Mouse (Mus musculus) lung, postnatal 0 days (tissue): ENCODE measurements around the gene Spred2.

Experiments used
- CTCF ChIP-seq: IDR thresholded peaks from 2 replicates; pipeline ENCODE4 v1.5.1; 2016; ENCODE audit warnings: antibody characterized with exemption, mild to moderate bottlenecking
- EP300 ChIP-seq: IDR thresholded peaks from 2 replicates; pipeline ENCODE4 v1.6.1; 2016; ENCODE audit warnings: antibody characterized with exemption, mild to moderate bottlenecking, control low read depth

- no peak for TF ChIP-seq CTCF
- no peak for TF ChIP-seq EP300
Observed at GRCm38 (mm10) chr11:19953919-19954318, 29.7 kb downstream of the Spred2 start.
